Mouse (Mus musculus) frontal cortex, postnatal 25 days (tissue): Measurements from ENCODE around the gene Epha6.
A peak's percentile ranks its signal among the peaks of the same experiment; 100 is the strongest.

Experiments used
- DNase-seq, 2 experiments: peaks; one replicate each; pipeline ENCODE4 v3.0.0; 2022; ENCODE audit warnings: low spot score in 2 of 2

Epha6 gene

GRCm38 (mm10) chr16:60605061-60605831 is at the start of gene Epha6:
Gene Epha6, minus strand, starts transcription at chr16:60605531.
- DNase-seq: peak; percentile 32 to 37

- DNase-seq: no peak
These were observed 46.4 kb upstream of the Epha6 start for GRCm38 (mm10) chr16:60651716-60652115.

GRCm38 (mm10) chr16:60628091-60628490 is 22.8 kb upstream of the Epha6 start:
- no peak for DNase-seq

GRCm38 (mm10) chr16:60605832-60606583 is 677 bp upstream of the Epha6 start:
- peak; percentile 49 to 59 for DNase-seq

- DNase-seq: peak; percentile 4 to 15
These were observed 718 bp downstream of the Epha6 start for GRCm38 (mm10) chr16:60604613-60605012.

- no peak for DNase-seq
These were observed 20.0 kb downstream of the Epha6 start for GRCm38 (mm10) chr16:60585322-60585721.

- DNase-seq: no peak
These were observed 20.6 kb downstream of the Epha6 start for GRCm38 (mm10) chr16:60584695-60585094.

GRCm38 (mm10) chr16:60570546-60570945 is 34.8 kb downstream of the Epha6 start:
- no peak for DNase-seq

GRCm38 (mm10) chr16:60544385-60544784 is 60.9 kb downstream of the Epha6 start:
- no peak for DNase-seq

- DNase-seq: no peak
These were observed 67.1 kb downstream of the Epha6 start for GRCm38 (mm10) chr16:60538233-60538632.

- DNase-seq: no peak
These were observed 95.6 kb downstream of the Epha6 start for GRCm38 (mm10) chr16:60509707-60510106.

DNA sequence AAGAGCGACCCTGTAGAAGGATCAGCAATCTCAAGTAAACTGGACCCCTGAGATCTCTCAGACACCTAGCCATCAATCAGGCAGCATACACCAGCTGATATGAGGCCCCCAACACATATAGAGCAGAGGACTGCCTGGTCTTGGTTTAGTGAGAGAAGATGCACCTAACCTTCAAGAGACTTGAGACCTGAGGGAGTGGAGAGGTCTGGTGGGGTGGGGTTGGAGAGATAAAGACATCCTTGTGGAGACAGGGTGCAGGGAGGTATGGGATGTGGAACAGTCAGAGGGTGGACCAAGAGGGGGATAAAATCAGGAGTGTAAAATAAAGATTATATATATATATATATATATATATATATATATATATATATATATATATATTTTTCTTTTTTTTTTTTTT is 105.8 kb downstream of the Epha6 start:
- no peak for DNase-seq

GRCm38 (mm10) chr16:60475776-60476175 is 129.6 kb downstream of the Epha6 start:
- no peak for DNase-seq

DNA sequence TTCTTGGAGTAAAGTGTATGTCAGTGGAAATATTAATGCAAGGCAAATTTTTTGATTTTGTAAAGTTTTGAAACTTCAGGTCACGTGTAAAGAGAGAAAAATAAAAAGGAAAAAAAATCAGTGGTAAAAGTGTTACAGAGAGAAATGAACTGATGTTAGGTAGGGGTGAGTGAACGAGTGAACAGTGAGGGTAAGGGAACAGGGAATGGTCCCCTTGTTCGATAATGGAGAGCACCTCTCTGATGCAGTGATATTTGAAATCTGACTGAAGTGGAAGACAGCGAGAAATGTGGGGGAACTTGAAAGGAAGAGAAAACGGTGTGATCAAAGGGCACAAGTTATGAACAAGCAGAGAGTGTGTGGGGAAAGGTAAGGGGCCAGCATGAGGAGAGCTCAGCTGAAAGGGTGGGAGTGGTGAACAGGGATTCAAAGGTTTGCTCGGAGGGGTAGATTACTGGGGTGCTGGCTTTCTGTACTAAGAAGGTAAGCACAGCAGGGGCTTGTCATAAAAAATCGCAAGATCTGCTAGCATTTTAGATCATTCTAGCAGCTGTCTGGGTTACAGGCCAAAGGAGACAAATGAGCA is 137.0 kb downstream of the Epha6 start:
- no peak for DNase-seq

DNA sequence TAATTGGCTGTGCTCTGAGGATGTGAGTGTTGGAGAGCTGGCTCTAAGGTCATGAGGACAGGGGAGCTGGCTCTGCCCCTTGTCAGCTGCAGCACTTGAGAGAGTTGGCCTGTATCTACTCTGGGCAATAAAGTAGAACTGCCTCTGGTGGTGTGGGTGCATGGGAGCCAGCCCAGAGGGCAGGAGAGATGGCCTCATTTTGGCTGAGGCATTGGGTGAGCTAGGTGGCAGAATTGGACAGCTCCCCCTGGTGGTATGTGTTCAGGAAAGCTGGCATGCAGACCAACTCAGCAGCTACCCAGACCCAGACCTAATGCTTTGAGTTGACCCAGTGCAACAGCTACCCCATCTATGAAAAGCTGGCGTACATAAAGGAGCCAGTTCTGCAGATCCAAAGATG is 170.0 kb downstream of the Epha6 start:
- peak in 1 of 2 experiments; percentile 4 for DNase-seq

- no peak for DNase-seq
These were observed 171.1 kb downstream of the Epha6 start for GRCm38 (mm10) chr16:60434241-60434640.

DNA sequence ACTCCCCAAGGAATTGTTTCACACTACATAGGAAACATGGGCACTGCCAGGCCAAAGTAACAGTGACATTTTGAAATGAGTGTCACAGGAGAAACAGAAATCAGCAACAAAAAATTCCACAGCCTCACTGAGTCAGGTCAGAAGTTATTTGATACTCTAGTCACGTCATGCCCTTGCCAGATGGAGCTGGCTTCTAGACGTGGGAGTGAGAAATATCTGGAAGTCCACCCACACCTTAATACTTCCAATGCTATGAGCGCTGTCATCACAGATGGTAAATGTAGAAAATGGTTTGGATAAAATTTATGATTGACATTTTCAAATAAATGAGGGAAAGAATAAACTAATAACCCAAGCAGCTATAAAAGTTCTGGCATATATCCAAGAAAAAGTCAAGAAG is 210.0 kb downstream of the Epha6 start:
- no peak for DNase-seq

GRCm38 (mm10) chr16:60392961-60393360 is 212.4 kb downstream of the Epha6 start:
- no peak for DNase-seq

GRCm38 (mm10) chr16:60375147-60375546 is 230.2 kb downstream of the Epha6 start:
- DNase-seq: no peak

DNA sequence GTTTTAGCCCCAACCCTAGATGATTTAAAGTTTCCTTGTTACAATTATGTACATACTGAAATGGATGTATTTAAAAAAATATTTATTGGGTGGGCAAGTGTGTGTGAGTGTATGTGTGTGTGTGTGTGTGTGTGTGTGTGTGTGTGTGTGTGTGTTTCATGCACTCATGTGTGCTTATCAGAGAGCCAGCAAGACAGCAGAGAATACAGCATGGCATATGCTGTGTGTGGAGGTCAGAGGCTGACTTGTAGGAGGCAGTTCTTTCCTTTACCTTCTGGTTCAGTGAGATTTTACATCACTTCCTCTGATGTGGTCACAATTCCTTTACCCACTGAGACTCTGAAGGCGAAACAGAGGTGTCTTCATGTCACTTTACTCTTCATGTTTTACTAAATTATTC is 321.4 kb downstream of the Epha6 start:
- no peak for DNase-seq

DNA sequence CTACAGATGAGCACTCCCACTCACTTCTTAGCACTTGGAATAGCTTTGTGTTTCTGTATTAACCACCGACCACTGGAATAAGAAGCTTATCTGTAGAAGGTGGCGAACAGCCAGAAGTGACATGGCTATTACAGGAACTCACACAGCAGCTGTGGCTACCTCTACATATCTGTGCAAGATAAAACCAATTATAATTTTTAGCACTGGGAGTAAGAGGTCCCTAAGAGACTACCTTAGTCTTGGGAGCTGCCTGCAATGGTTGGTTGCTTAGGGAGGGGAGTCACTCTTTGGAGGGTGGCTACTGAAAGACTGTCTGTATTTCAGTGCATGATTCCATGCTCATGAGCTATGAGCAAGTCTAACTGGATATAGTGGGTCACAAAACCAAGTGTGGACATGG is 331.2 kb downstream of the Epha6 start:
- no peak for DNase-seq
